Mouse (Mus musculus) ovary, adult 18-20 months (tissue): ENCODE measurements at regions not wholly inside any gene's neighbourhood (a gene's known extent, or its start where the extent isn't known, plus 50 kb on each side); places are given as distances from the start of the nearest gene placed in this dataset.

Source experiments
- DNase-seq: peaks from one replicate; pipeline ENCODE4 v3.0.0; 2022; ENCODE audit warnings: low spot score, mixed read lengths

DNA sequence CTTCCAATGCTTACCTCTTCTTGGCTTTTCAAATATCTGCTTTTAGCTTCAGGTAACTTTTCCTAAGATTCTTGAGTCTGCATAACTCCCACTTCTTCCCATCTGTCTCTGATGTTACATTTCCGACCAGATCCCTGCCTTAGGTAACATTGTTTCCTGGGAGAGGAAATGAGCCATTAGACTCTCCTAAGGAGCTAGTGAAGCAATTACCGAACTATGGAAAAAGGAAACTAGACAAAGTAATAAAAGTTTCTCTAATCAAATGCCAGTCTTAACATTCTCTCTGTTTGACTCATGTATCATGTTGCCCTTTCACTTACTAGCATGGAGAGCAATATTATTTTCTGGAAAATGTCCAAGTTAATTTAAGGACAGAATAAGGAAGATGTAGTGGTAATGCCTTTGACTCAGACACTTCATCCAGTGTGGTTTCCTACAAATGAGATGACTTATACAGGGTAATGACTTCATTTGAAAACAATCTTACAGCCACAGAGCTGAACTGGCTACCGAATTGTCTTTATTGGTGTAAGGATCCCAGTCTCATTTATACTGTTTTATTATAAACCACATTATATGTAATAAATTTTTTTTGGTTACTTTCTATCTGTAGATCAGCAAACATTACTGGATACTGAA is 263.8 kb upstream of the Fam84a start:
- DNase-seq = no peak

DNA sequence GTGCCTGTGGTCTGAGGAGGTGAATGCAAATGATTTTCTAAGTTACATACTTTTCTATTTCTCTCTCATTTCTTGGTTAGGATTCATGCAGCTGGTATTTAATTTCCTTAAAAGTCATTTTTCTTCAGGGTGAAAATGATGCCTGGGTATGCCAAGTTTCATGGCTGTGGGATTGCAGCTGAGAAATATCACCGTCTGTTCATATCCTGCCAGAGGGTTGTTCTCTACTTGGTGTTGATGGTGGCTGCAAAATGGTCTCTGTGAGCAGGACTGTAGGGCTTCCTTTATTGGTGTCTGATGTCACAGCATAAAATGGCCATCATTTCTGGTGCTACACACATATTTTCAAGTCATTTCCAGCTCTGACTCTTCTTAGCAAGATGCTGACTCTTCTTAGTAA is 259.2 kb upstream of the Fam84a start:
- DNase-seq = no peak

DNA sequence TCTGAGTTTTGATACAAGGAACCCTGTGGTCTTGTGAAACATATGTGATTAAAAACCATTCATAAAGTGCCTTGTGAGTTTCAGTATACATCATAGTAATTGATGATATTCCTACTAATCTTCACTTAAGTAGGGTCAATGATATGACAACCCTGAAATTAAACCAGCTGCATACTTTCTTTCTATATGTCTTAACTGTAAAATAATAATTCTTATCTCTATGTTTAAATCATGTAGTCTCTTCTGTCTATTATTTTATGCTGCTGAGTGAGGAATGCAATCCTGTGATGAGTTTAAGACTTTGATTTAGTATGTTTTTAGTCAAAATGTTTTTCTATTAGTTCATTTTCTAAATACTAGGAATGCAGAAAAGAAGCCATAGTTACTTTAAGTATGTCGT is 253.9 kb upstream of the Fam84a start:
- no peak for DNase-seq

DNA sequence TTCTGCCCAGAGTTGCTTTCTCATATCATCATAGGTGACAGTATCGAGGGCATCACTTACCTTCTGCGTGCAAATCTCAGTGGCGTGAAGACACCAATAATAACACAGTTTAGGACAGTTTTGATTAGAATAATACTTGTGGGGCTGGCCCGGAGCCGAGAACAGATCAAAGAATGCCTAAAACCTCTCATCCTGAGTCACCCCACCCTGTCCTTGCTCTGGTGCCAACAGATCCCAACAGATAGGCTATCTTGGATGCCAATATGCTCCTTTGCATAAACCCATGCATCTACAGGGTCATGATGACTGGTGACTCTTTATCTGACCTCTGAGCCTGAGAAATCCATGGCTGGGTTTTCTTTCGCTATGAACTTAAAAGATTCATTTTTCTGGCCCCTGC is 224.4 kb upstream of the Fam84a start:
- DNase-seq = peak; percentile 16

DNA sequence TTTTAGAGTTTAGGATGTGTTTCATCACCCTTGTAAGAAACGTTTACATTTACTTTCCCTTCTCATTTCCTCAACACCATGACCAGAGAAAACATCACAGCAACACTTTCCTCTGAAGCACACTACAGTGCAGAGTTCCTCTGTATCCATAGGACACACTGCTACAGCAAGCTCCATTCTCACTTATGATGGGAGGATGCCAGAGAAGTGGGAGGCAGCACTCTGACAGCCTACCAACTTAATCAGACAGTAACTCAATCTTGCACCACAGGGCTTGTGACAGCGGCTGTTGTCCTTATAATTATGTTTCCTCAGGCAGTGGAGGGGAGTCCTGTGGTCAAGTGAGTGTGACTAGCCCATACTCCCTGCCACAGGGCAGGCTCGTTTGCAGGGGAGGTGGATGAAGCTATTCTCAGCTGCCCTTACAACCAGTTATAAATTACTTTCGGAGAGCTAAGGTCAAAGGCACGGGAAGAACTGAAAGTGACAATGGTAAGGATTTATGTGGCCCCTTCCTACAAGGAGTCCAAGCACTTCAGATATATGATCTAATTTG is 186.5 kb upstream of the Fam84a start:
- DNase-seq = no peak

DNA sequence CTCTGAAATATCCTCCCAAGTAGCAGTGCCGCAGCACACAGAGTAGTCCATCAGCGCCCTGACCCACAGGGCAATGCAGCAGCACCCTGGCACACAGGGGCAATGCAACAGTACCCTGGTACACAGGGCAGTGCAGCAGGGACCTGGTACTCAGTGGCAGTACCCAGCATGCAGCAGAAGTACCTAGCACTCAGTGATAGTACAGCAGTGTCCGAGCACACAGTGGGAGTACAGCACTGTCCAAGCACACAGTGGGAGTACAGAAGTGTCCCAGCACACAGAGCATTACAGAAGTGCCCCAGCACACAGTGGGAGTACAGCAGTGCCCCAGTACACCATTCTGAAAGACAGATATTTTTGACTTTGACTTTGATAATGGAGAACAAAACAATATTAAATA is 186.0 kb upstream of the Fam84a start:
- no peak for DNase-seq

DNA sequence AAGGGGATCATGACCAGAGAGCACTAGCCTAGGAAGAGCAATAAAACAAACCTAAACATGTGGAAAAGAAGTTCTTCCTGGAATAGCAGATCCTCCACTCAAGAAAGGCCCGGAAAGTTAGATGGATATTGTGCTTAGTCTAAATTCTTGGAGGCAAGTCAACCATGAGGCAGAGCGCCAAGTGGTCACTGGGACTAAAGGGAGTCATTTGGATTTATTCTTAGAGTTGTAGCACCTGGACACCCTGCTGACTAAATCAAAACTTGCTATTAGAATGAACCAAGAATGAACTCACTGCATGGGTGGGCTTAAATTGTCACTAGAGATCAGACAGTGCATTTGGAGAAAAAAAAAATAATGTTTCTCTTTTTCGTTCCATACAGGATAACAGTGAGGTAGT is 166.8 kb upstream of the Fam84a start:
- DNase-seq = no peak

DNA sequence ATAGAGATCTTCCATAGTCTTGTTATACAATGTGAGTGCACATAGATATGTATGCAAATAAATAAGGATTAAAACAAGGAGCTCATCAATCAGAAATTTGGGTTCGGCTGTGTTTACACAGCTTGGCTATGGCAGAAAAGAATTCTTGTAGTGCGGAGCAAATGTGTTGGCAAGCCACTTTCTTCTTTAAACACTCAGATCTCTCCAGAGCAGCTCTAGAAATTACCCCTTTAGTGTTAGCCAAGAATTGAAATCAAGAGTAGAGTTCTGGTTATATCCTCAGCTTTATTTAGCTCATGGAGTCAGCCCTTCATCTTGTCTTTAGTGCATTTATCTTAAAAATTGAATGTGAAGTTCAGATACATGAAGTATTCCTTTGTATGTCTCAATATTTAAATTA is 164.5 kb upstream of the Fam84a start:
- no peak for DNase-seq

DNA sequence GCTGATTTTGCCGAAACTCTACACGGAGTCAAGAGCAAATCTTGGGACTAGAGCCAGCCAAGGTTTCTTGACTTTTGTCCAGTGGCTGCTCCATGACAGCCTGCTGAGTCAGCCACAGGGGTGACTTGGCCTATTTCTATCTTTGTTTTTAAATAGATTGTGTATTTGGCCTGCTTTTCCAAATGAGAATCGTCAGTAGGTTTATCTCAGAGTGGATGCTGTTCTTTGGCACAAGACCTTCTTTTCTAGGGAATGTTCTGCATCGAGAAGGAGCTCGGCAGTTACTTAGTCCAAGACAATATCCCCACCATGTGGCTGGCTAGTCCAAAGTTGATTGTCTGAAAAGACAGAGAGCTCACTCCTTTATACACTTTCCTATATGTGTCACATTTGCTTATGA is 163.9 kb upstream of the Fam84a start:
- DNase-seq = peak; percentile 43

DNA sequence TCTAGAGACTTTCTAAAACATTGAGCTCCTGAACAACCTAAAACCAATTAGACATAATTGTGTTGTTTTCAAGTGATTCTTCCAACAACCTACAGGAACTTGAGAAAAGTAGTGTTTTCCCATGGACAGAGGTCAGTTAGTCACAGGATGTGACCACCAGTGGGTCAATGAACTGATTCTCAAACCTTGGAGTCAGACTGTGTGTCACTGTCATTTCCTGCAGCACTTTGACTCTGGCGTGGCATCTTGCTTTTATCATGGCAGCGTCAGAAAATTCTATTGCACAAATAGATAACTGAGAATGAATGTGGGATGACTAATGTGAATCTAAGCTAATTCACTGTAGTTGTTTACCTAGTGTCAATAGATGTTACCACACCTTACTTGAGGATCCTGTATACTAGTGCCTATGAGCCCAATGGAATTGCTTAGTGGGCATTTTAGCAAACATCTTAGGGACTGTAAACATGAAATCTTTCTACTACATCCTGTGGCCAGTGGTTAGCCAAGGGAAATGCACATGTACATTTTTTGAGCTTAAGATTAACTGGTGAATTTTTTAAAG is 150.6 kb upstream of the Fam84a start:
- no peak for DNase-seq

DNA sequence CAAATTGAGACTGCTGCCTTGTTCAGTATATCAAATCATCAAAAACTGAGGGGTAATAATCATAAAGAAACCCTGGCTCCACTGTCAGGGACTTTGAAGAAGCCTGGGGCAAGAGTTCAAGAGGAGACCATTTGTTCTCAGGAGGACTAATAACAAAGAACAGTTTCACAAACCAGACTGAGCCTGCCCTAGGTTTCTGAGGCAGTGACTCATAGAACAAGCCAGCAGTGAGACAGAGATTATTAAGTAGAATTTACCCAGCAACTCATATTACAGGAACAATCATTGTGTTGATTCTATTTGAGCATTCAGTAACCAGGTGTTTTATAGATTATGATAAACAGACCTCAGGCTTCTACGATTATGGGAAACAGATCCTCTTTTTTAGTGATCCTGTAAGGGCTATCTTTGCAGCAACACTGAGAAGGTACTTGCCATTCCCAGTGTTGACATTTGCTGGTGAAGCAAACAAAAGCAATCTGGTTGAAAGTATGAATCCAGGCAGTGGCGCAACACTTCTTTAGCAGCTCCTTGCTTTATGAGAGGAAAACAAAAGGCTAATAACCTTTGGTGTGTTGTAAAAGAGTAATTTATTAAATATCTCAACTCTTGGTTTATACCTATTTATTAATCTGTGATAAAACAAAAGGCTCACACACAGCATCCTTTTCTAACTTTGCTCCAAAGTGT is 150.0 kb upstream of the Fam84a start:
- no peak for DNase-seq

DNA sequence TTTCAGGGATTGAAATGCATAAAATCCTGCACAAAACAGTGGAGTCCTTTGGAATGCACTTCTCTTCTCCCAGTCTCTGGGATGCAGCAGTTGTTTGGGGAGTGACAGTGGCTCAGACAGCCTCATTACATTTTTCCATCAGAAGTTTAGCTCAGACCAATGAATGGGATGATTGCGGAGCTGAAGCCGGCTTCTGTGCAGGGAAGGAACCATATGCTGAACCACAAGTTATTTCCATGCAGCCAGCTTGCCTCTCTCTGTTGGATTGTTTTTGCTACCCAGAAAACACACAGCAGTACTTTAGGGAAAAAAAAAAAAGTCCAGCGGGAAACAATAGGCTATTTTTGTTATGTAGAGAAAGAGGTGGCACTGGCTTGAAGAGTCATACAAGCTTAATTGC is 140.2 kb upstream of the Fam84a start:
- DNase-seq = no peak

DNA sequence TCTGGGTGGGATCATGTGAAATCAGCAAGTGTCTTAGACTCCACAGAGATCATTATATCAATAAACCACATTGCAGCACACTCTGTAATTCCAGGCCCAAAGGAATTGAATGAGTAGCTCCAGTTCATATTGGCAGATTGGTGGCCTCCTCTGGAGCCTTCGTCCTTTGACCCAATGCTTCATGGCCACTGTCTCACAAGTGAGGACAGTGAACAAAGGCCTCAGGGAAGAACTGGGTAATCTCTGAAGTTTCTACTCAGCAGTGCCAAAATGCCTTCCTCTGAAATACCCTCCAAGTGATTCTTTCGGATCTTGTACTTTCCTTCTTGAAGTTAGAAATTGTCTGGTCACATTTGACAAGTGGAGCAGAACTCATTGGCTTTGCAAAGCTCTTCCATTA is 135.8 kb upstream of the Fam84a start:
- no peak for DNase-seq

DNA sequence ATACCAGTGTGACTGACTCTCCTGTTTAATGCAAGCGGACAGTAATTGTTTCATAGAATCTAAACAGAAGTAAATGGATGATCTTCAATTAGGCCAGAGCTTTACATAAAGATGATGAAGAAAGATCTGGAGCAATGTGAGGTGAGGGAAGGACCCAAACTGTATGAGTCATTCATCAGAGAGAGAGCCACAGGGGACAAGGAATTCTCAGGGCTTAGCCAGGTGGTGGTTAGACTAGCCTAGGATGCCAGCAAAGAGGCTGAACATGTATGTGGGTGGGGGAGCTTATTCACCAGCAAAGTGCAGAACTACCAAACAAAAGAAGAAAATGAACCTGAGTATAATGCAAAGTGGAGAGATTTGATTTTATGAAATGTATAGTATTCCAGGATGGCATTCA is 134.8 kb upstream of the Fam84a start:
- no peak for DNase-seq

DNA sequence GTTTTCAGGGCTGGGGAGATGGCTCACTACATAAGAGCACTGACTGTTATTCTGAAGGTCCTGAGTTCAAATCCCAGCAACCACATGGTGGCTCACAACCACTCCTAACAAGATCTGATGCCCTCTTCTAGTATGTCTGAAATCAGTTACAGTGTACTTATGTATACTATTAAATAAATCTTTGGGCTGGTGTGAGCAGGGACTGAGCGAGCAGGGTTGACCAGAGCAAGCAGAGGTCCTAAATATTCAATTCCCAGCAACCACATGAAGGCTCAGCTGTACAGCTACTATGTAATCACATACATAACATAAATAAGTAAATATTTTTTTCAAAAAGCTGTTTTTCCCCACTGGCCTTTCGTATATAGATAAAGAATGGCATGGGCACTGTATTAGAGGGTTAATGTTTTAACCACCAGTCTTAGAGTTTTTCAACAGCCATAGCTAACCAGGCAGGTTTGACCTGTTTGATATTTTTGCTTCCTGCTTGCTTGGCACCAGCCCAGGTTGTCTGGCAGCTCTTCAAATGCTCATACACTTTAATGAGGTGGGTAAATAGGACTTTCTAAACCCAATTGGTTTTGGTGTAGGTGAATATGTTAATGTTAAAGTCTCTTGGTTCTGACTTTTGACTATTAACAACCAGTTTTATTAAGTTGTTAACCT is 134.1 kb upstream of the Fam84a start:
- DNase-seq = no peak

DNA sequence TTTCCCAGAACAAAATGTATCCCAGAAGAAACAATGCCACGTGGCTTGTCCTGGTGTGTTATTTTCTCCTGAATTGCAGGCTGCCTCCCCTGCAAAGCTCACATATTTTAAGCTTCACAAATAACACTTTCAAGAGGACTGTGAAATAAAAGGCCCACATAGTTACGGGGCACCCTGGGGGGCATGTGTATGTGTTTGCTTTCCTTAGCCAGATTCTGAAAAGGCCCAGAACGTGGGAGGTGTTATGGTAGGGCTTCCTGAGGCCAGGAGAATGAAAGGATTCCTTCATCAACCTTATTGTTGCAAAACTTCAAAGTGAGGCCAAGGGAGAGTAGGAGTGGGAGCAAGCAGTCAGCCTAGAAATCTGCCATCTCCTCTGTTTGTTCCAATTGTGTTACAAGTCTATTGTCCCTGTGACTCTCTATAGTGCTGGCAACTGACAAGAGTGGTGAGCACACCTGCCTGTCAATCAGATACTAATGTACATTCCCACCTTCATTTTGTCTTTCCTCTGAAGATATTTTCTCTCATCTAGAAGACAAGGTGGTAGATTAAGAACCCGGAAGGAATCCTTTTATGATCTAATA is 131.3 kb upstream of the Fam84a start:
- DNase-seq = peak; percentile 4

DNA sequence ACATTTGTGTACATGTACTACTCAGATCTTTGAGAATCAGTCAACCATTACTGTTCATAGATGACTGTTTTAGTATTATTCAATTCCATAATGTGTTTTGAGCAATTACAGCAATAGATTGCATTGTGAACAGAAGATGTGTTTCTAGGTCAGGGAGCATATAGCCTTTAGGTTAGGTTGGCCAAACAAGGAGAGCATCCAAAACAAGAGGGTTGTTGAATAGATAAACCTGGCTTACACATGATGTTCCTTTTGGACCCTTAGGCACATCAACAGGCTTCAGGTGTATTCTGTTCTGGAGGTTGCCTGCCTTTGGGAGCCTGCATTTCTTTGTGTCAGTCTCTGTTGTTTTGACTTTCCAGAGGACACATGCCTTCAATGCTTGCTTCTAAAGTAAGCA is 123.4 kb upstream of the Fam84a start:
- DNase-seq = no peak

DNA sequence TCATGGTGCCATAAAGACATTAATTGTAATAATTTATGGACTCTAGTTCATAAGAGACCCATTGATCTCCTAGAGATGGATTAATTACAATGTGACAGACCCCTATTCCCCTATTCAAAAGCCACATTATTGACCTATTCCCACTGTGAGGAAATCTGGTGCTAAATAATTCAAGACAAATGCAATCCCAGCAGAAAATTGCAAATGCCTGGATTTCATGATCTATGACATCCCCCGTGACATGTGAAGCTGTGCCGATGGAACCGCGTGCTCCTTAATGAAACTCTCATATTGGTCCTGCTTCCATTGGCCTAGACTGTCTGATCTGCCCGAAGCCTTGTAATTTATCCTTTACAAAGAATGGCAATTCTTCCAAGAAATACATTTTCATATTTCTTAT is 122.9 kb upstream of the Fam84a start:
- no peak for DNase-seq

DNA sequence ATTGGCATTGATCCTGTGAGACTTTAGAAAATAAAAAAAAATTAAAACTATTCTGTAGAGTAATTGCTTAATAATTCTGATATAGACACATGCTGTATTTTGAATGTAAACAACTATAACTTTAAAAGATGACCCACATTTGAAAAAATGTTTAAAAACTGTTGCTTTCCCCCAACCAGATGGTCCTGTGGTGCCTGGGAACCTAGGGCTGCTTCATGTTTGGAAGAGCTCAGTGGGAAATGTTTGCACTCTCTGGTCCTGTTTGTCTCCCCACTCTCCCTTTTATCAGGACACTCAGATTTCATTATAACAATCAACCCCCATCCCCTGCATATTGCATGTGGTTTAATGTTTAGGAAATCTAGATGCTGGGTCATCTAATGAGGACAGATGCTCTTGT is 119.4 kb upstream of the Fam84a start:
- DNase-seq = no peak

DNA sequence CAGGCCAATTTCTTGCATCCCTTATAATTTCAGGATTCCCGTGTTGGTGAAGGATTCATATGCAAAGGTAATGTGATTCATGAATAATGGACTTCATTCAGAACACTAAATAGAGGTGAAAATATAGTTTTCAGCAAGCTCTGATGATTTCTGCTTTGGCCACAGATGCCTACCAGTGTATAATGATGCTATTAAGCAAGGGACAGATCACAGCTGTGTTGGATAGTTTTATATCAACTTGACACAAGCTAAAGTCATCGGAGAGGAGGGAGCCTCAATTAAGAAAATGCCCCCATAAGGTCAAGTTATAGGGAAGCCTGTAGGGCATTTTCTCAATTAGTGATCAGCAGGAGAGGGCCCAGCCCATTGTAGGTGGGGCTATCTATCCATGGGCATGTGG is 109.2 kb upstream of the Fam84a start:
- no peak for DNase-seq

DNA sequence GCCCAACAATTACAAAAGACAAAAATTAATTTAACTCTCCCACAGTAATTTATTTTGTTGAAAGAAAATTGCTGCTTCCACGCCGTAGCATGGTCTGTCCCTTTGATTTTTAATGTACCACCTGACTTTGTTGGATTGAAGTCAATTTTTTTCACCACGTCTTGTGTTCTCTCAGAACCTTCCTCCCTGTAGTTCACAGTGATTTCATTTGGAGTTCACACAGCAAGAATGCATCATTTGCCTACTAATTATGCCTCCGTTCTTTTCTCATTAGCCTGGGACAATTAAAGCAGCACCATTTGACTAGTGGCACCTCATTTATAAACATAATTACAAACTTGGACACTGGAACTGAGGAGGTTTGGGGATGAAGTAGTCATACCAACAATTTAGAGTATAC is 108.4 kb upstream of the Fam84a start:
- no peak for DNase-seq

DNA sequence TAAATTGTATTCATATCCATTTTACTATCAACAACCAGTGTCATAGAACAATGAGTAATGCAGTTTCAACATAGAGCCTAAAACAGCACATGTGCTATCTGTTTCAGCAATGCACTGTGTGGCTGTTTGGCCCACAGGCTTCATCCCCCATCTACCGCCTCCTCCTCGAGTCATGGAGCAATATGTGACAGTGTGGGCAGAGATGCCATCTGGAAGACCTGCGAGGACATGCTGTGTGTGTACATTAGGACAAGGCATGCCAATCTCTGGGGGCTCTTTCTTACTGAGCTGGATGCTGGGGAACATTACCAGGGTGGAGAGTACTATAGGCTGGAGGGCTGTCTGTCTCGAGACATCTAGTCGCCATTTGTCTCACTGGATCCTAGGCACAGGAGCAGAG is 101.5 kb upstream of the Fam84a start:
- no peak for DNase-seq

DNA sequence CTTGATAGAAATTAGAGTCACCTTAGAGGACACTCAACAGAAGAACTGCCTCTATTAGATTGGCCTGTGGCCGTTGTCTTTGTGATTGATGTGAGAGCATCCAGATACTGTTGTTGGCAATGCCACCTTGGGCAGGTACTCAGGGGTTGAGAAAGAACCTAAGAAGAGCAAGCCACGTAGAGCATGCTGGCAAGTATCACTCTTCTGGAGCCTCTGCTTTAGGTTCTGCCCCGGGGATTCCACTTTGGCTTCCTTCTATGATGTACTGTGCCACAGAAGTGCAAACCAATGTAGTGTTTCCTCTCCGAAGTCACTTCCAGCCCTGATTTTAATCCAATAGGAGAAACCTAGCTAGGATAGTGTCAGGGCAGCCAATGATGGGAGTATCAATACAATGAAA is 98.3 kb upstream of the Fam84a start:
- DNase-seq = no peak
